Mouse (Mus musculus): Measurements from ENCODE around the gene Mrtfb. TPM values are rescaled to one million over a fixed set of nuclear protein-coding genes. Genes with fewer than 3 reads are reported as not detected.
"Not testable (repeated sequence)": the region's sequence is repeated elsewhere in the genome, so short reads cannot be mapped to it uniquely, and the experiment has no call there.

Gene Mrtfb
- polyA plus RNA-seq, 1 experiment from 2014 or later: 26.2 TPM

DNA sequence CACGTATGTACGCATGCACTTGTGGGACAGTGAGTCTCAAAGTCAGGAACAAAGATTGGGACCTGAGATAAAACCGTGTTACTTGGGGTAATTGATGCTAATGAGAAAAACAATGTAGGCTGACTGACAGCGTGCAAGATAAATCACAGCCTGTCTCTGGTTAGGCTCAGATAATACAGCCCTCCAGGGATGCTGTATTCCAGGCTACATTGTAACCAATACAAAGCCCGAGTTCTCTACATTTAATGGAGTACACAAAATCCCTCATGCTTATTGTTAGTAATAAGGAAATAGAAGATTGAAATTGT is 1.2 kb downstream of the Mrtfb start:
- ATAC-seq (replicated peaks; ENCODE audit: insufficient number of reproducible peaks, low FRiP score, low TSS enrichment, low read depth): no peak
- no peak overlapping the region for H3K27ac ChIP-seq (replicated peaks; ENCODE audit: low read depth, low read length)
- H3K9me3 ChIP-seq (replicated peaks; ENCODE audit: control insufficient read depth, low read length): no peaks in the 10 kb centered on the region
- DNase-seq (ENCODE audit: low spot score): no peak
- WGBS: 53% methylated on average over 5 of the region's 5 CpGs
- no peaks in the 10 kb centered on the region for H3K4me1 ChIP-seq (ENCODE audit: control insufficient read depth, insufficient read depth, low read length)
- H3K4me2 ChIP-seq (ENCODE audit: low read depth, low read length): peak overlapping the region; percentile 82
- peak overlapping the region; percentile 87 for H3K4me3 ChIP-seq (ENCODE audit: low read depth, low read length)
- peak overlapping the region; percentile 94 for H3K9ac ChIP-seq (replicated peaks; ENCODE audit: low read length)
- no peaks in the 10 kb centered on the region for H3K36me3 ChIP-seq (replicated peaks; ENCODE audit: control insufficient read depth, insufficient read depth, low read depth, low read length)
- H3K27me3 ChIP-seq (ENCODE audit: control insufficient read depth, insufficient read depth, low read length): no peaks in the 10 kb centered on the region

DNA sequence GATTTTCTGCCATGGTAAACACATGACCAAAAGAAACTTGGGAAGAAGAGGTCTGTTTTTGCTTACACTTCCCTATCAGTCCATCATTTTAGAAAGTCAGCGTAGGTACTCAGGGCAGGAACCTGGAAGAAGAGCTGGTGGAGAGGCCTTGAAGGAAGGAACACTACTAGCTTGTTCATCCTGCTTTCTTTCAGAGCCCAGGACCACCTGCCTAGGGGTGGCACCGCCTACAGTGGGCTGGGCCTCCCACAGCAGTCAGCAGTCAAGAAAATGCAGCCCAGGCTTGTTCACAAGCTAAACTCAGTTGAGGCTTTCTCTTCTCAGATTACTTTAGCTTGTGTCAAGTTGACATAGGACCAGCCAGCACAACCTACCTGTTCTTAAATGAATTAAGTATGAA is 2.7 kb downstream of the Mrtfb start:
- no peak overlapping the region for H3K9ac ChIP-seq (replicated peaks; ENCODE audit: low read length)
- H3K4me2 ChIP-seq (ENCODE audit: low read depth, low read length): no peak overlapping the region
- H3K36me3 ChIP-seq (replicated peaks; ENCODE audit: control insufficient read depth, insufficient read depth, low read depth, low read length): no peaks in the 10 kb centered on the region
- no peaks in the 10 kb centered on the region for H3K27me3 ChIP-seq (ENCODE audit: control insufficient read depth, insufficient read depth, low read length)
- DNase-seq (ENCODE audit: low spot score): no peak
- H3K9me3 ChIP-seq (replicated peaks; ENCODE audit: control insufficient read depth, low read length): no peaks in the 10 kb centered on the region
- H3K4me3 ChIP-seq (ENCODE audit: low read depth, low read length): no peak overlapping the region
- no peak for ATAC-seq (replicated peaks; ENCODE audit: insufficient number of reproducible peaks, low FRiP score, low TSS enrichment, low read depth)
- H3K27ac ChIP-seq (replicated peaks; ENCODE audit: low read depth, low read length): no peak overlapping the region
- 78% methylated on average over 2 of the region's 2 CpGs for WGBS
- H3K4me1 ChIP-seq (ENCODE audit: control insufficient read depth, insufficient read depth, low read length): no peaks in the 10 kb centered on the region

DNA sequence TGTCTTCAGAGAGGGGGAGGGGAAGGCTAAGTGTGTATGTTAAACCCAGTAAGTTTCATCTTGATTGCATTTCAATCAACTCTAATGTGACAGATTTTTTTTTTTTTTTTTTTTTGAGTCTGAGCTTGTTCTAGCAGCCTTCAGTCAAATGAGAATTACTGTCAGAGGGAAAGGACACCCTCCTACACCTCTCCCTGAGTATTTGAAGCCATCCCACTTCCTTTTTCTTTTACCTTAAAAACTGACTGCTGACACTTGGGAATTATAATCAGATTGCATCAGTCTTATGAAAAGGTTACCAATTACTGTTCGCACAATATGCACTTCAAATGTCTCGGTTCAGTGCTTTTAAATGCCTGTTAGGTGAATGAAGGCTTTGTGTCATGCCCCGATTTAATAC is 10.0 kb downstream of the Mrtfb start:
- 87% methylated on average over 3 of the region's 3 CpGs for WGBS
- Histone ChIP-seq H3K27me3 (ENCODE audit: control insufficient read depth, insufficient read depth, low read length) (no peaks in the 10 kb centered on the region), H3K9ac (replicated peaks; ENCODE audit: low read length) (no peak overlapping the region), H3K9me3 (replicated peaks; ENCODE audit: control insufficient read depth, low read length) (no peaks in the 10 kb centered on the region), H3K4me3 (ENCODE audit: low read depth, low read length) (no peak overlapping the region), H3K27ac (replicated peaks; ENCODE audit: low read depth, low read length) (no peak overlapping the region), H3K4me2 (ENCODE audit: low read depth, low read length) (no peak overlapping the region), H3K36me3 (replicated peaks; ENCODE audit: control insufficient read depth, insufficient read depth, low read depth, low read length) (no peaks in the 10 kb centered on the region), H3K4me1 (ENCODE audit: control insufficient read depth, insufficient read depth, low read length) (no peaks in the 10 kb centered on the region)
- DNase-seq (ENCODE audit: low spot score): no peak
- ATAC-seq (replicated peaks; ENCODE audit: insufficient number of reproducible peaks, low FRiP score, low TSS enrichment, low read depth): no peak

DNA sequence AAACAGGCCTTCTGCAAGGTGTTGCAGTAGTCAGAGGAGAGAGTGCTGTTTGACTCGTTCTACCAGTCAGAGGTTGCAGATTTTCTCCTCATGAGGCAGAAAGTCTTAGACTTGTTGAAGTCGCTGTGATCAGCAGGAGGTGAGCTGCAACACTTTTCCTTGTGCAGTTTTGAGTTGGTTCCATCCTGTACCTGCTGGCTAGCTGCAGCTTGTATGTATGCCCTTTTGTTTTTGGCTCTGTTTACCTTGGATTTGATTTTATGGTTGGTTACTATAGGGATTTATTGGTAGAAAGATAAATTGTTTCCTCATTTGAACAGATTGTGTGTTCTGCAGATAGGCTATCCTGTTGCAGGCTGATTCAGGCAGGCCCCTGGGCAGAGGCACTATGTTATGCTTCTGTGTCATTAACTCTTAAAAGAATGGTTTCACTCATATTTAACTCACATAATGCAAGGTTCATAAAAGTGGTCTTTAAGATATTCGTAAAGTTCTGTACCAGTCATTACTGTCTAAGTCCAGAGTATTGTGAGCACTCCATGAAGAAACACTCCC is 11.1 kb downstream of the Mrtfb start:
- Histone ChIP-seq H3K4me3 (ENCODE audit: low read depth, low read length) (no peak overlapping the region), H3K9ac (replicated peaks; ENCODE audit: low read length) (no peak overlapping the region), H3K36me3 (replicated peaks; ENCODE audit: control insufficient read depth, insufficient read depth, low read depth, low read length) (no peaks in the 10 kb centered on the region), H3K4me1 (ENCODE audit: control insufficient read depth, insufficient read depth, low read length) (no peaks in the 10 kb centered on the region), H3K27me3 (ENCODE audit: control insufficient read depth, insufficient read depth, low read length) (no peaks in the 10 kb centered on the region), H3K27ac (replicated peaks; ENCODE audit: low read depth, low read length) (no peak overlapping the region), H3K4me2 (ENCODE audit: low read depth, low read length) (no peak overlapping the region), H3K9me3 (replicated peaks; ENCODE audit: control insufficient read depth, low read length) (no peaks in the 10 kb centered on the region)
- DNase-seq (ENCODE audit: low spot score): no peak
- WGBS: 84% methylated on average over 3 of the region's 3 CpGs
- no peak for ATAC-seq (replicated peaks; ENCODE audit: insufficient number of reproducible peaks, low FRiP score, low TSS enrichment, low read depth)

DNA sequence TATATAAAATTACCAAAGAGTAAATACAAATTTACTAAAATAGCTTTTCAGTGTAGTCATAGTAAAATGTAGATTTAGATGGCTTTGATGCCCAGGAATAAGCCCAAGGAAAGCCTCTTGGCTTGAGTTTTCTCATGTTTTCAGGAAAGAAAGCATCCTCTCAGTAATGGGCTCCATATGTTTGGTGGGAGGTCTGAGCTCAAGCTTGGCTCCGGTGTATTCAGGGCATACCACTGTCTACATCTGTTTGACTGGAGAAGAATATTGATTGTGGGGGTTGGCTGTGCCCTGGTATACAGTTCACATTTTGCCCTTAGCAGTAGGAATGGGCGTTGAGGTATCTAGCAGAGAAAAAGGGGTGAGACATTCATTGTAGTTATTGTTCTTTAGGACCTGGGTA is 13.1 kb downstream of the Mrtfb start:
- peak; percentile 36 for DNase-seq (ENCODE audit: low spot score)
- Histone ChIP-seq H3K9ac (replicated peaks; ENCODE audit: low read length) (no peak overlapping the region), H3K4me2 (ENCODE audit: low read depth, low read length) (no peak overlapping the region), H3K4me3 (ENCODE audit: low read depth, low read length) (no peak overlapping the region), H3K36me3 (replicated peaks; ENCODE audit: control insufficient read depth, insufficient read depth, low read depth, low read length) (no peaks in the 10 kb centered on the region), H3K4me1 (ENCODE audit: control insufficient read depth, insufficient read depth, low read length) (no peaks in the 10 kb centered on the region), H3K9me3 (replicated peaks; ENCODE audit: control insufficient read depth, low read length) (no peaks in the 10 kb centered on the region), H3K27ac (replicated peaks; ENCODE audit: low read depth, low read length) (no peak overlapping the region), H3K27me3 (ENCODE audit: control insufficient read depth, insufficient read depth, low read length) (no peaks in the 10 kb centered on the region)
- ATAC-seq (replicated peaks; ENCODE audit: insufficient number of reproducible peaks, low FRiP score, low TSS enrichment, low read depth): no peak
- 56% methylated on average over 2 of the region's 2 CpGs for WGBS

DNA sequence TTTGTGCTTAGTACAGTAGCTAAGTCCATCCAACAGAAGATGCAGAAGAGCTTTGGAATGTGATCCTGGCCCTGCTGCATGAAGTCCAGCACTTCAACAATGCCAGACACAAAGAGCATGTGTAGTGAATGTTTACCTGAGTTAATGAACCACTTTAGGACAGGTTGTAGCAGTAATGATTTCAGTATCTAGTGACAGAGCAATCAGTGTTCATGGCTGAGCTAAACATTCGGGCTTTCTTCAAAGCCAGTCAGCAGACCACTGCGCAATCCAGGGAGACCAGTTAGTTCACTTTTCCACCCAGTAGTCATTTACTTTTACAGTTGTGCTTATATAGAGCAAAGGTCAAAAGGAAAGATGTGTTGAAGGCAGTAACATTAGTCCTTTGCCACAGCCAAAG is 20.0 kb downstream of the Mrtfb start:
- H3K27me3 ChIP-seq (ENCODE audit: control insufficient read depth, insufficient read depth, low read length): no peaks in the 10 kb centered on the region
- 84% methylated on average over 2 of the region's 2 CpGs for WGBS
- H3K27ac ChIP-seq (replicated peaks; ENCODE audit: low read depth, low read length): no peak overlapping the region

DNA sequence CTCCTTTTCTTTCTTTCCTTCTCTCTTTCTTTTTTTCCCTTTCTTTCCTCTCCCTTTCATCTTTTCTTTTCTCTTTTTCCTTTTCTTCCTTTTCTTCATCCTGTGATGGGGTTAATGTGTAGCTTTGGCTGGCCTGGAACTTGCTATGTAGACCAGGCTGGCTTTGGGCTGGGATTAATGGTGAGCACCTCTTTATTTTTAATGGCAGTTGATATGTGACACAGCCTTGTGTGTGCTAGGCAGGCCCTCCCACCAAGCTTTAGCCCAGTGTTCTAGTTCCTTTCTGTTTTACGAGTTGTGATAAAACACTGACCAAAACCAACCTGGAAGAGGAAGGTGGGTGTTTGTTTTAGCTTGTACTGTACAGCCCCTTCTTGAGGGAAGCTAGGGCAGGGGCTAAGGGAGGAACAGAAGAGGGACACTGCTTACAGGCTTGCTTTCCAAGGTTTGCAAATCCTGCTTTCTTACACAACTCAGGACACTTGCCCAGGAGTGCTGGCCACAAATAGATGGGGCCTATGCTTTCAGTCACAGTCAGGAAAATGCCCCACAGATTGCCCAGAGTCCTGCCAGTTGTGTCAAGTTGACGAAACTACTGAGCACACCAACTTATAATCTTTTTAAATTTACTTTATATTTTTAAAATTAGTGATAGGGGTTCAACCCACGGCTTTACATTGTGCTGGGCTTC is 20.6 kb downstream of the Mrtfb start:
- Histone ChIP-seq H3K36me3 (replicated peaks; ENCODE audit: control insufficient read depth, insufficient read depth, low read depth, low read length) (no peaks in the 10 kb centered on the region), H3K4me3 (ENCODE audit: low read depth, low read length) (no peak overlapping the region), H3K9ac (replicated peaks; ENCODE audit: low read length) (no peak overlapping the region), H3K9me3 (replicated peaks; ENCODE audit: control insufficient read depth, low read length) (no peaks in the 10 kb centered on the region), H3K27me3 (ENCODE audit: control insufficient read depth, insufficient read depth, low read length) (no peaks in the 10 kb centered on the region), H3K4me2 (ENCODE audit: low read depth, low read length) (no peak overlapping the region), H3K27ac (replicated peaks; ENCODE audit: low read depth, low read length) (no peak overlapping the region), H3K4me1 (ENCODE audit: control insufficient read depth, insufficient read depth, low read length) (no peaks in the 10 kb centered on the region)
- 84% methylated on average over 3 of the region's 3 CpGs for WGBS
- DNase-seq (ENCODE audit: low spot score): no peak
- ATAC-seq (replicated peaks; ENCODE audit: insufficient number of reproducible peaks, low FRiP score, low TSS enrichment, low read depth): no peak

More for the DNA sequence above, 20.0 kb downstream of the Mrtfb start:
- Histone ChIP-seq H3K4me1 (ENCODE audit: control insufficient read depth, insufficient read depth, low read length) (no peaks in the 10 kb centered on the region), H3K9ac (replicated peaks; ENCODE audit: low read length) (no peak overlapping the region), H3K36me3 (replicated peaks; ENCODE audit: control insufficient read depth, insufficient read depth, low read depth, low read length) (no peaks in the 10 kb centered on the region), H3K4me2 (ENCODE audit: low read depth, low read length) (no peak overlapping the region), H3K9me3 (replicated peaks; ENCODE audit: control insufficient read depth, low read length) (no peaks in the 10 kb centered on the region), H3K4me3 (ENCODE audit: low read depth, low read length) (no peak overlapping the region)
- DNase-seq (ENCODE audit: low spot score) (no peak), ATAC-seq (replicated peaks; ENCODE audit: insufficient number of reproducible peaks, low FRiP score, low TSS enrichment, low read depth) (no peak)

DNA sequence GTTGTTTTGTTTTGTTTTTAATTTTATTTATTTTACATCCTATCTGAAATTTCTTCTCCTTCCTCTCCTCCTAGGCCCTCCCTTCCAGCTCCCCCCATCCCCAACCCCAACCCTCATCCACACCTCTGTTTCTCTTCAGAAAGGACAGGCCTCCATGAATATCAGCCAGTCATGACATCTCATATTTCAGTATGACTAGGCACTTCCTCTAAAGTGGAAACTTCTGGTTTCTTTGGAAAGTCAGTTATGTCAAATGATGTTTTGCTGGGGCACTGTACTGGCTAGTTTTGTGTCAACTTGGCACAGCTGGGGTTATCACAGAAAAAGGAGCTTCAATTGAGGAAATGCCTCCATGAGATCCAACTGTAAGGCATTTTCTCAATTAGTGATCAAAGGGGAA is 30.1 kb downstream of the Mrtfb start:
- not testable (repeated sequence) for H3K4me1 ChIP-seq (ENCODE audit: control insufficient read depth, insufficient read depth, low read length); H3K4me2 ChIP-seq (ENCODE audit: low read depth, low read length); H3K36me3 ChIP-seq (replicated peaks; ENCODE audit: control insufficient read depth, insufficient read depth, low read depth, low read length); H3K4me3 ChIP-seq (ENCODE audit: low read depth, low read length); H3K9ac ChIP-seq (replicated peaks; ENCODE audit: low read length); H3K27ac ChIP-seq (replicated peaks; ENCODE audit: low read depth, low read length); H3K27me3 ChIP-seq (ENCODE audit: control insufficient read depth, insufficient read depth, low read length); ATAC-seq (replicated peaks; ENCODE audit: insufficient number of reproducible peaks, low FRiP score, low TSS enrichment, low read depth); H3K9me3 ChIP-seq (replicated peaks; ENCODE audit: control insufficient read depth, low read length)
- peak; percentile 21 for DNase-seq (ENCODE audit: low spot score)
